Mouse (Mus musculus) hindbrain, embryonic 12.5 days (tissue): ENCODE data around the gene Emc10. TPM values are rescaled to one million over a fixed set of nuclear protein-coding genes. Genes with fewer than 3 reads are reported as not detected.

Source experiments
- ATAC-seq: fragments of 200-750 bp; cut with Nextera tagmentation; 2 replicates; pipeline ENCODE4 v1.8.0; 2017; ENCODE audit warnings: moderate TSS enrichment; ENCODE audit not compliant: low FRiP score
- H3K27ac ChIP-seq: fragments of 300-500 bp; sonication (generic); 2 replicates; pipeline ENCODE4 v1.5.1; 2016; ENCODE audit warnings: mild to moderate bottlenecking
- H3K27me3 ChIP-seq: fragments of 300-500 bp; sonication (generic); 2 replicates; pipeline ENCODE4 v1.6.1; 2016; ENCODE audit warnings: mild to moderate bottlenecking
- H3K36me3 ChIP-seq: fragments of 300-500 bp; sonication (generic); 2 replicates; pipeline ENCODE4 v1.6.1; 2016; ENCODE audit warnings: mild to moderate bottlenecking
- H3K4me1 ChIP-seq: fragments of 300-500 bp; sonication (generic); 2 replicates; pipeline ENCODE4 v1.6.1; 2016
- H3K4me2 ChIP-seq: fragments of 300-500 bp; sonication (generic); replicated peaks from 2 replicates; pipeline ENCODE4 v1.6.1; 2016; ENCODE audit warnings: mild to moderate bottlenecking
- H3K4me3 ChIP-seq: fragments of 300-500 bp; sonication (generic); 2 replicates; pipeline ENCODE4 v1.5.1; 2016; ENCODE audit warnings: mild to moderate bottlenecking
- H3K9ac ChIP-seq: fragments of 300-500 bp; sonication (generic); 2 replicates; pipeline ENCODE4 v1.6.1; 2016; ENCODE audit warnings: mild to moderate bottlenecking, moderate library complexity
- H3K9me3 ChIP-seq: fragments of 300-500 bp; sonication (generic); replicated peaks from 2 replicates; pipeline ENCODE4 v1.6.1; 2016; ENCODE audit warnings: mild to moderate bottlenecking
- WGBS: fragments of 180-500 bp; shearing (Covaris S2); methylation state at CpG from one replicate; pipeline ENCODE4 v1.1.7; 2016; 5-methylcytosine and 5-hydroxymethylcytosine counted together
- polyA plus RNA-seq: library from polyadenylated mRNA; unstranded; fragments of >200 nt; fragmentation: Nextera tagmentation; extraction: Ambion mirVana; gene quantifications from 2 replicates; pipeline ENCODE4 v1.2.1, GENCODE M21; 2016

Emc10 gene
- polyA plus RNA-seq, 1 experiment from 2014 or later, result 142 TPM

- Histone ChIP-seq H3K4me2 (no peak overlapping the region), H3K36me3 (no peaks in the 10 kb centered on the region), H3K9ac (no peak overlapping the region), H3K4me1 (peaks cover 54% of the 10 kb centered on the region), H3K4me3 (no peak overlapping the region), H3K27me3 (peaks cover 24% of the 10 kb centered on the region), H3K27ac (peak overlapping the region; percentile 66; the same call in 1 of the 2 replicates), H3K9me3 (no peaks in the 10 kb centered on the region)
- WGBS, result 25% methylated on average over 1 of the region's 1 CpGs
- ATAC-seq, result no peak
These were observed 23.8 kb downstream of the Emc10 start for GRCm38 (mm10) chr7:44472558-44472885.

- H3K27me3 ChIP-seq, result peaks cover 19% of the 10 kb centered on the region
- H3K4me3 ChIP-seq, result no peak overlapping the region
- no peaks in the 10 kb centered on the region for H3K9me3 ChIP-seq
- ATAC-seq, result no peak
- no peak overlapping the region for H3K27ac ChIP-seq
- H3K9ac ChIP-seq, result no peak overlapping the region
- peaks cover 54% of the 10 kb centered on the region for H3K4me1 ChIP-seq
- no peak overlapping the region for H3K4me2 ChIP-seq
- no peaks in the 10 kb centered on the region for H3K36me3 ChIP-seq
- WGBS, result 57% methylated on average over 6 of the region's 6 CpGs
These were observed 24.3 kb downstream of the Emc10 start for GRCm38 (mm10) chr7:44471880-44472557.

- Histone ChIP-seq H3K9ac (no peak overlapping the region), H3K9me3 (no peaks in the 10 kb centered on the region), H3K4me3 (no peak overlapping the region), H3K27me3 (peaks cover 9% of the 10 kb centered on the region), H3K36me3 (no peaks in the 10 kb centered on the region), H3K27ac (no peak overlapping the region), H3K4me2 (no peak overlapping the region), H3K4me1 (peaks cover 57% of the 10 kb centered on the region)
- 86% methylated on average over 16 of the region's 16 CpGs for WGBS
- no peak for ATAC-seq
These were observed 25.4 kb downstream of the Emc10 start for GRCm38 (mm10) chr7:44470696-44471612.

- H3K9ac ChIP-seq, result no peak overlapping the region; the same call in 1 of the 2 replicates
- no peaks in the 10 kb centered on the region for H3K27me3 ChIP-seq
- WGBS, result 90% methylated on average over 16 of the region's 16 CpGs
- H3K9me3 ChIP-seq, result no peaks in the 10 kb centered on the region
- H3K36me3 ChIP-seq, result no peaks in the 10 kb centered on the region
- H3K4me1 ChIP-seq, result peaks cover 57% of the 10 kb centered on the region
- H3K4me2 ChIP-seq, result peak overlapping the region; percentile 71; the same call in 1 of the 2 replicates
- ATAC-seq, result no peak
- H3K4me3 ChIP-seq, result no peak overlapping the region
- H3K27ac ChIP-seq, result peak overlapping the region; percentile 91; the same call in 1 of the 2 replicates
These were observed 26.4 kb downstream of the Emc10 start for GRCm38 (mm10) chr7:44469677-44470675.

GRCm38 (mm10) chr7:44468644-44469285 is 27.6 kb downstream of the Emc10 start:
- ATAC-seq, result no peak
- peaks cover 57% of the 10 kb centered on the region for H3K4me1 ChIP-seq
- peak overlapping the region; percentile 50 for H3K4me3 ChIP-seq
- no peaks in the 10 kb centered on the region for H3K27me3 ChIP-seq
- no peaks in the 10 kb centered on the region for H3K9me3 ChIP-seq
- peaks cover 2% of the 10 kb centered on the region for H3K36me3 ChIP-seq
- H3K27ac ChIP-seq, result peak overlapping the region; percentile 91
- 52% methylated on average over 15 of the region's 15 CpGs for WGBS
- peak overlapping the region; percentile 65 for H3K9ac ChIP-seq
- peak overlapping the region; percentile 71 for H3K4me2 ChIP-seq

GRCm38 (mm10) chr7:44467811-44468411 is 28.4 kb downstream of the Emc10 start, which contains the start of gene Josd2:
Gene Josd2, plus strand, starts transcription at chr7:44467980.
- under 1% methylated on average over 42 of the region's 42 CpGs for WGBS
- H3K4me1 ChIP-seq, result peaks cover 55% of the 10 kb centered on the region
- H3K27me3 ChIP-seq, result no peaks in the 10 kb centered on the region
- peak; percentile 91 for ATAC-seq
- peak within 1 kb of the TSS; percentile 71 for H3K4me2 ChIP-seq
- peak within 1 kb of the TSS; percentile 50 for H3K4me3 ChIP-seq
- H3K9me3 ChIP-seq, result no peaks in the 10 kb centered on the region
- peaks cover 10% of the 10 kb centered on the region for H3K36me3 ChIP-seq
- peak within 1 kb of the TSS; percentile 65 for H3K9ac ChIP-seq
- H3K27ac ChIP-seq, result peak within 1 kb of the TSS; percentile 91

GRCm38 (mm10) chr7:44466888-44467311 is 29.4 kb downstream of the Emc10 start:
- no peak overlapping the region for H3K9ac ChIP-seq
- H3K36me3 ChIP-seq, result peaks cover 20% of the 10 kb centered on the region
- H3K4me3 ChIP-seq, result no peak overlapping the region
- 87% methylated on average over 16 of the region's 16 CpGs for WGBS
- H3K27me3 ChIP-seq, result peaks cover 10% of the 10 kb centered on the region
- ATAC-seq, result no peak
- peak overlapping the region; percentile 71; the same call in 1 of the 2 replicates for H3K4me2 ChIP-seq
- no peaks in the 10 kb centered on the region for H3K9me3 ChIP-seq
- peak overlapping the region; percentile 91 for H3K27ac ChIP-seq
- peaks cover 54% of the 10 kb centered on the region for H3K4me1 ChIP-seq

- Histone ChIP-seq H3K9me3 (no peaks in the 10 kb centered on the region), H3K36me3 (peaks cover 27% of the 10 kb centered on the region), H3K27ac (peak overlapping the region; percentile 64), H3K9ac (no peak overlapping the region), H3K27me3 (peaks cover 16% of the 10 kb centered on the region), H3K4me3 (no peak overlapping the region), H3K4me2 (no peak overlapping the region), H3K4me1 (peaks cover 52% of the 10 kb centered on the region)
- no peak for ATAC-seq
- WGBS, result 77% methylated on average over 9 of the region's 10 CpGs
These were observed 30.1 kb downstream of the Emc10 start for GRCm38 (mm10) chr7:44466006-44466887.

GRCm38 (mm10) chr7:44465111-44465510 is 31.2 kb downstream of the Emc10 start, which contains the start of gene Aspdh:
Gene Aspdh, plus strand, starts transcription at chr7:44465391.
- Histone ChIP-seq H3K9me3 (no peaks in the 10 kb centered on the region), H3K36me3 (peaks cover 35% of the 10 kb centered on the region), H3K27me3 (peaks cover 27% of the 10 kb centered on the region), H3K9ac (0 out of 2 replicates have a peak within 1 kb of the TSS, but pooled peaks have one; percentile 42), H3K27ac (peak within 1 kb of the TSS; percentile 64), H3K4me1 (peaks cover 50% of the 10 kb centered on the region), H3K4me2 (peak within 1 kb of the TSS; percentile 23; the same call in 1 of the 2 replicates), H3K4me3 (no peak within 1 kb of the TSS)
- no peak for ATAC-seq
- WGBS, result 26% methylated on average over 2 of the region's 2 CpGs

- peaks cover 32% of the 10 kb centered on the region for H3K27me3 ChIP-seq
- 20% methylated on average over 4 of the region's 4 CpGs for WGBS
- no peak for ATAC-seq
- peak overlapping the region; percentile 64 for H3K27ac ChIP-seq
- H3K4me1 ChIP-seq, result peaks cover 49% of the 10 kb centered on the region
- peak overlapping the region; percentile 23; the same call in 1 of the 2 replicates for H3K4me2 ChIP-seq
- H3K36me3 ChIP-seq, result peaks cover 37% of the 10 kb centered on the region
- no peaks in the 10 kb centered on the region for H3K9me3 ChIP-seq
- 0 out of 2 replicates have a peak overlapping the region, but pooled peaks have one; percentile 42 for H3K9ac ChIP-seq
- no peak overlapping the region for H3K4me3 ChIP-seq
These were observed 31.8 kb downstream of the Emc10 start for GRCm38 (mm10) chr7:44464511-44464910.
